Mouse (Mus musculus) layer of hippocampus, adult 11-12 months (tissue): ENCODE data around the gene Inhbb.

ENCODE experiments used
- DNase-seq: peaks from one replicate; pipeline ENCODE4 v3.0.0; 2022; ENCODE audit warnings: low spot score

Gene Inhbb

DNA sequence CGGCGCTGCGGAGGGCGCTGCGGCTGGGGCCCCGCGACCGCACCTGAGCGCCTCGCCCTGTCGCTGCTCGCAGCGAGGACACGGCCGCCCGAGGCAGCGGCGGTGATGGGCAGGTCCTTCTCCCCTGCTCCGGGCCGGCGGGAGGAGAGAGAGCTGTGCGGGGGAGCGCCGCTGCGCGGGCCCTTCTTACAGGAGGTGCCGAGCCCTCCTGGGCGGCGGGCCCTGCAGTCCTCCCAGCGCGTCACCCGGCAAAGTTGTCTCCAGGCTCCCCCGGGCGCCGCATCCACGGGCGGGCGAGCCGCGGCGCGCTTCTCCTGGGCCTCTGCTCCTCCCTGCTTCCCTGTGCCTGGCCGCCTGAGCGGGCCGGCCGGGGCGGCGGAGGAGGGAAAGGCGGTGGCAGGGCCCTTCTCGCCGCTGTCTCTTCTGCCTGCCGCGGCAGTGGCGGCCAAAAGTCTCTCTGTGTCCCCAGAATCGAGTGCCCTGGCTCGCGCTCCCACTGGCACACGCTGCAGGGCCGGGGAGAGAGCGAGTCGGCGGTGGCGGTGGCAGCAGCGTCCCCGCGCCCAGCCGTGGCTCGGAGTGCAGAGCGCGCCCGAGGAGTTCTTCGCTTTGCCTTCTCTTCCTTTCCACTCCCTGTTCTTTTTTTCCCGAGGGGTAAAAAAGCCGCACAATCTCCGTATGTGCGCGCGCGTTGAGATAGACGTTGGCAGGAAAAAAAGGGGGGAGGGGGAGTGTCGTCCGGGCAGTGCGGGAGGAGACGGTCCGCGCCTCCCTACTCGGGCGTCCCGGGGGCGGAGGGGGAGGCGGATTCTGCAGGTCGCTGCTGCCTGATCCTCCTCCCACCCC, at the start of gene Inhbb:
Gene Inhbb, minus strand, starts transcription at position 673 of the 846 bp plus-strand sequence.
- DNase-seq, result no peak

DNA sequence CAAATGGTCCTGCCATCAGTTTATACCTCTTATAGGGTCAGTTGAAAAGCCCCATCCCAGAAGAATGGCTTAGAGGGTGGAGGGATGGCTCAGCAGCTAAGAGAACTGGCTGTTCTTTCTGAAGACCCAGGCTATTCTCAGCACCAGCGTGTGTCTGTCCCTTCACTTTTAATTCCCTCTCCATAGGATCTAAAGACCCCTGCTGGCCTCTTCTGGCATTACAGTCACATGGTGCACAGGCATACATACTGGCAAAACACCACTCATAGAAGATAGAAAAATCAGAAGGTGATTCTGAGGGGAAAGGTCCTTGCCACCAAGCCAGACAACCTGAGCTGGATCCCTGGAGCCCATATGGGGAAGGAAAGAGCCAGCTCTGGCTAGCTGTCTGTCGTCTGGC, 41.3 kb upstream of the Inhbb start:
- DNase-seq, result peak; percentile 33

DNA sequence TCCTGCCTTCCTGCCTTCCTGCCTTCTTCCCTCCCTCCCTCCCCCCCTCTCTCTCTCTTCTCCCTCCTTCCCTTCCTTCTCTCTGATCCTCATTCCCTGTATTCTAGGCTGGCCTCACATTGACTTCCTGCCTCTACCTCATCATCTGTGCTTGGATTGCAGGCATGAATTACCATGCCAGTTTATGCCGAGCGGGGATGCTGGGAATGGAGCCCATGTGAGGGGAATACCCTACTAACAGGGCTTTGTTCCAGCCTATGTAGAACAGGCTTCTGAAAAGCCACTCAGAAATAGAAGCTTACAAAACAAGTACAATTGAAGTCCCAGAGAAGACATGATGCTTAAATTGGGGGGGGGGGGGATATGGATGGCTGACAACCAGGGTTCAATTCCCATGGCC, 38.0 kb upstream of the Inhbb start:
- no peak for DNase-seq

- peak; percentile 73 for DNase-seq
Measured at GRCm38 (mm10) chr1:119457993-119458605, 36.1 kb upstream of the Inhbb start.

GRCm38 (mm10) chr1:119457528-119457855, 35.4 kb upstream of the Inhbb start:
- DNase-seq, result no peak

DNA sequence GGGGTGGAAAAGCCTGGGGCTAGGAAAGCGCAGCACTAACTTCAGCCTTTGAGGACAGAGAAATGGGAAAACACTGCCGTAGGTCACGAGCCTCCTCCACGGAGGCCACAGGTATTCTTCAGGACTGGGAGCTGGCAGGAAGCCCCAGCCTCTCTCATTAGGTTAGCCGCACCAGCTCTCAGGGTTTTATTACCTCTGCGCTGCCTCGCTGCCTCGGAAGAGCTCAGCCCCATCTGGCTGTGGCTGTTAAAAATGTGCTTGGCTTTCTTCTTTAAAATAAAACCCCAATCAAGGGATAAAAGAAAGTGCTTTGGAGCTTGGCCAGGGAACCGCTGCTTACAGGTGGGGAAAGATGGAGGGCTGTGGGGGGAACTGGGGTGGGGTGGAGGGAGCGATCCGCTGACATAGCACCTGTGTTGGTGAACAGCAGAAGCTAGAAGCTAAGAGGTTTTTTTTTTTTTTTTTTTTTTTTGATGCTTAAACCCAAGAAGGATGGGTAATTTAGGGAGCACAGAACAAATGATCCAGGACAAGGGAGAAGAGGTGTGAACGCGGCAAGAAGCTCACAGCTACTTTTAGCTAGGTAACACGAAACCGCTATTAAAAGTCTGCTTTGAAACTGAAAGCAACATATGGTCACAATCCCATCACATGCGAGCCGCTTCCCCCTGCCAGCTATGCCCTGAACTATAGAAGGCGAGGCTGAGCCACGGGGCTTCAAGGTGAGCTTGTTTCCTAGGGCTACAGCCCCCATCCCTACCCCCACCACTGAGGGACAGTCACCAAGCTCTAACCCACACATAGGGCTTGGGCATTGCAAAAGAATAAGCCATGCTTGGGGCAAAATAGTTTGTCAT, 34.9 kb upstream of the Inhbb start:
- DNase-seq, result no peak

- DNase-seq, result peak; percentile 32
Measured at GRCm38 (mm10) chr1:119453731-119454130, 31.7 kb upstream of the Inhbb start.

DNA sequence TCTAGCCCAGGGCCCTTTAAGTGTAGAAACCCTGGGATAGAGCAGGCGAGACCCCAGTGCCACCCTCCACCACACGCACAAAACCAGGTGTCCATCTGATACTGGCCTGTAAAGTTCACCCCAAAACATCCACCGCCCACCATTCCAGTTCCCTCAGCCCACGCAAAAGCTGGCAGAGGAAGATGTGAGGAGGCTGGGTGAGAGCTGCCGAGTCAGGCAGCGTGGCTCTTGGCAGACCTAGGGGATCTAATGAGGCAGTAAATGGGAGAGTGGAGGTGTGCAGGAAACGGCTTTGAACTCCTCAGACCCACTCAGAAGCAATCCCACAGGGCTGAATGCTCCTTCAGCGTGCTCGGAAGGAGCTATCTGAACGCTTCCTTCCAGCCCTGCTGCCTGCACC, 29.4 kb upstream of the Inhbb start:
- DNase-seq, result no peak

- no peak for DNase-seq
Measured at GRCm38 (mm10) chr1:119450651-119451345, 28.8 kb upstream of the Inhbb start.

DNA sequence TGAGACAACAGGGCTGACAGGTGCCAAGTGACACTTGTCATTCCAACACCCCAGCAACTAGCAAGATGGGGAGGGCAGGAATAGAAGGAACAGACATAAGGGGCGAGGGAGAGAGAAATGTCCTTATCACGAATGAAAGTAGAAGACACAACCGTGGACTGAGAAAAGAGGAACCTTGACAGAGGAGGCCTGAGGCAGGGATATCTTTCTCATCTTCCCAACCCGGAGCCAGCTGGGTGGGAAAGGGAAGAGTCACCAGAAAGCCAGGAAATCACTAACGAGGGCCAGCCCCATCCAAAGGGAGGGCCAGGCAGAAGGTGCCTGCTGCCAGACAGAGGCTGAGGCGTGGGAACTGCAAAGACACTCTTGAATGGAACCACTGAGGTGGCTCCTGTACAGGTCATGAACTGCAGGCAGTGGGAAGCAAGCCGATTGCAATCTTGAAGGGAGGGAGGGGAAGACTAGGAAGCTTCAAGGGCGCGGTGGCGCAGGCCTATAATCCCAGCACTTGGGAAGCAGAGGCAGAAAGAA, 24.8 kb upstream of the Inhbb start:
- no peak for DNase-seq

- no peak for DNase-seq
Measured at GRCm38 (mm10) chr1:119443591-119444350, 21.7 kb upstream of the Inhbb start.

- DNase-seq, result no peak
Measured at GRCm38 (mm10) chr1:119442901-119443300, 20.9 kb upstream of the Inhbb start.

- DNase-seq, result no peak
Measured at GRCm38 (mm10) chr1:119438105-119438637, 16.1 kb upstream of the Inhbb start.

- no peak for DNase-seq
Measured at GRCm38 (mm10) chr1:119437401-119437800, 15.4 kb upstream of the Inhbb start.

DNA sequence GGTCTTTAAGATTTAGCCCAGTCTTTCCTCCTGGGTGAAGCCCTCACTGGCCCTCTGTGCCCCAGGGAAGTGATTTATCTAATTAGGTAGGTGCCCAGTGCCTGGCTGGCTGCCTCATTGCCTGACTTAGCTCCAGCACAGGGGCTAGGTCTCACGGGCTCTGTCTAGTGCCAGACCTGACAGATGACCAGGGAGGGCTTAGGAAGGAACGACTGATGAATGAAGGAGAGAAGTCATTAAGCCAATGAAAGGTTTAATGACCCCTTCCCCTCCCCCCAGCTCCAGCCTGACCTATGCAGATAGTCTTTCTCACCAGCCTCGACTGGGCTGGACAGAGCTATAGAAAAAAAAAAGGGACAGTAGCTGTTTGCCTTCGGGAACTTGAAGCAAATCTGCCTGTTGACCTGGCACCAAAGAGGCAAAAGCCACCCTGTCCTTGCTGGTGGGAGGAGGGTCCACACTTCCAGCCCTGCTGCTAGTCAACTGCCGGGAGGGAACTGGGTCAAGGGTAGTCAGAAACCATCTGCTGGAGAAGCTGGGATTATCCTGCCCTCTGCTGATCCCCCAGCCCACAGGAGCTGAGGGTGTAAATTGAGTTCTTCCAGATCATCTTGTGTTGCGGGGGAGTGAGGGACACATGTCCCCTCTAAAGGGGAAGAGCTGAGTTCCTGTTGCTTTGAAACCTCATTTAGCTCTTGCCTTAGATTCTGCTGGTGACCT, 2.3 kb upstream of the Inhbb start:
- no peak for DNase-seq

DNA sequence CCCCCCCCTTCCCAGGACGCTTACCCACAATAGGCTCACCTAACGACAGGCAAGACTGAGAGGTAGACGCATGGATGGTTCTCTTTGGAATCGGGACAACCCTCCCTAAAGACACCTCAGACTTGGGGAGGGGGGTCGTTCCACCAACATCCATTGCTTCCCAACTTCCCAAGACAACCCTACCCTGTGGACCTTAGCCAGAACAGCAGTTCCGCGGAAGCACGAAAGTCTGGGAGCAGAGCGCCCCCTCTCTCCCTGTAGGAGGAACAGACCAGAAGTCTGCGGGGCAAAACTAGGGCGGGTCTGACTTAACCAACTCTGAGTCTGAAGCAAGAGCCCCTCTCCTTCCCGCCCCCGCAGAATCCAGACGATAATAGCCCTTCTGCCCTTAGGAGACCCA, 1.5 kb upstream of the Inhbb start:
- peak; percentile 55 for DNase-seq

DNA sequence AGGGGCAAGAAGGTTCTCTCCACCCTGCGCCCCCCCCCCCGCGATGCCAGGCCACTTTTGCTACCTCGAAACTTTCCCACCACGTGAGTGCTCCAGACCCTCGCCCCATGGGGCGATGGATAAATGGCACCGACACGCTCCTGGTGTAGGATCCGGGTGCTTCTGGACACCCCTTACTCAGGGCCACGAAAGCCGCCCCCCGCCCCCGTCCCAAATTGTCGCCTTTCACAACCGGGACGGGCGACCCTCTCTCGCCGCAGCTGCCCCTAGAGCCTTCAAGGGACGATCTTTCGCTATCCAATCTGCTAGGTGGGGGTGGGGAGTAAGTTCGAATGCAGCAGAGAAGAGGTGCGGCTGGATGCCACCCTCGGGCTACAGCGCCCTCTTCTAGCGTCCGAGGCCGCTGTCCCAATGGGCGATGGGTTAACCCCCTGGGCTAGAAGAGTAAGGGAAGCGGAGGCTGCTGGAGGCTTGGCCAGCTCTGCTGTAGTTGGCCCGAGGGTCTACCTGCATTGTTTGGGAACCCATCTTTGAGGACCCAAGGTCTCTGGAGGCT, 490 bp upstream of the Inhbb start:
- no peak for DNase-seq

DNA sequence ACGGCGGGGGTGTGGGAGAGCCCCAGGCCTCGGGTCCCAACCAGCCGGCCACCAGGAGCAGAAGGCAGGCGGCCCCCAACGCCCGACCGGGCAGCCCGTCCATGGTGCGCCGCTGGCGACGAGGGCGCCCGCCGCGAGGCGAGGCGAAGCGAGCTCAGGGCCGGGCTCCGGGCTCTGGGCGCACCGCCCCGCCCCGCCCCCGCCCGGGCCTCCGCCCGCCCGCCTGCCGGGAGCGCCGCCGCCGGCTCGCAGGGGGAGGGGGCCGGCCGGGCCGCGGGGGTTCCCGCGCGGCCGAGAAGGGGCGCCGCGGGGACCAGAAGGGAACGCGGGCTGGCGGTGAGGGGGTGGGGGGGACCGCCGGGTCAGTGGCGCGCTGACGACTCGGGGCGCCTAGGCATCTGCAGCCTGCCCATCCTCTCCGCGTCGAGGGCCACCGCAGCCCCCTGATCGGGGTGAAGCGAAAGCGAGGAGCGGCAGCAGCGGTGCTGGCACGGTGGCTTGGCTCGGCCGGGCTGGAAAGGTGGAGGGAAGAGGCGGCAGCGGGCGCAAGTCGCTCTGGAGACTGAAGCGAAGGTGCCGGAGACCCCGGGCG, 968 bp downstream of the Inhbb start:
- DNase-seq, result no peak

- DNase-seq, result no peak
Measured at GRCm38 (mm10) chr1:119420189-119420983, 1.7 kb downstream of the Inhbb start.
